Mouse (Mus musculus) hindbrain, embryonic 11.5 days (tissue): ENCODE data around the gene E2f8. TPM values are rescaled to one million over a fixed set of nuclear protein-coding genes. Genes with fewer than 3 reads are reported as not detected.

Experiments
- ATAC-seq: fragments of 200-750 bp; cut with Nextera tagmentation; 2 replicates; pipeline ENCODE4 v1.8.0; 2017; ENCODE audit warnings: mild to moderate bottlenecking, moderate TSS enrichment, moderate library complexity; ENCODE audit not compliant: low FRiP score
- DNase-seq: peaks from one replicate; pipeline ENCODE4 v3.0.0-alpha.2; 2015; ENCODE audit warnings: low spot score
- H3K27ac ChIP-seq: fragments of 300-500 bp; sonication (generic); 2 replicates; pipeline ENCODE4 v1.5.1; 2014; ENCODE audit warnings: mild to moderate bottlenecking, low read depth, low read length
- H3K27me3 ChIP-seq: fragments of 300-500 bp; sonication (generic); 2 replicates; pipeline ENCODE4 v1.6.1; 2014; ENCODE audit warnings: mild to moderate bottlenecking, low read length, moderate library complexity, mixed read lengths; ENCODE audit not compliant: control insufficient read depth, insufficient read depth
- H3K36me3 ChIP-seq: fragments of 300-500 bp; sonication (generic); 2 replicates; pipeline ENCODE4 v1.6.1; 2014; ENCODE audit warnings: mild to moderate bottlenecking, low read length, moderate library complexity, mixed read lengths; ENCODE audit not compliant: control insufficient read depth, insufficient read depth
- H3K4me1 ChIP-seq: fragments of 300-500 bp; sonication (generic); replicated peaks from 2 replicates; pipeline ENCODE4 v1.6.1; 2014; ENCODE audit warnings: low read length, mixed read lengths; ENCODE audit not compliant: control insufficient read depth, insufficient read depth
- H3K4me2 ChIP-seq: fragments of 300-500 bp; sonication (generic); replicated peaks from 2 replicates; pipeline ENCODE4 v1.6.1; 2014; ENCODE audit warnings: mild to moderate bottlenecking, low read depth, low read length
- H3K4me3 ChIP-seq: fragments of 300-500 bp; sonication (generic); 2 replicates; pipeline ENCODE4 v1.5.1; 2014; ENCODE audit warnings: low read depth, low read length
- H3K9ac ChIP-seq: fragments of 300-500 bp; sonication (generic); 2 replicates; pipeline ENCODE4 v1.6.1; 2014; ENCODE audit warnings: low read depth, low read length
- H3K9me3 ChIP-seq: fragments of 300-500 bp; sonication (generic); 2 replicates; pipeline ENCODE4 v1.6.1; 2016; ENCODE audit warnings: low read length; ENCODE audit not compliant: control insufficient read depth
- WGBS: fragments of 180-500 bp; shearing (Covaris S2); extraction: QIAGEN DNeasy Blood & Tissue Kit; methylation state at CpG from one replicate; pipeline ENCODE4 v1.1.7; 2014; 5-methylcytosine and 5-hydroxymethylcytosine counted together
- polyA plus RNA-seq: library from polyadenylated mRNA; unstranded; fragments of >200 nt; fragmentation: Nextera tagmentation; extraction: Ambion mirVana; gene quantifications from 2 replicates; pipeline ENCODE4 v1.2.1, GENCODE M21; 2014

The E2f8 gene
- polyA plus RNA-seq, 1 experiment from 2014 or later: 17.1 TPM

DNA sequence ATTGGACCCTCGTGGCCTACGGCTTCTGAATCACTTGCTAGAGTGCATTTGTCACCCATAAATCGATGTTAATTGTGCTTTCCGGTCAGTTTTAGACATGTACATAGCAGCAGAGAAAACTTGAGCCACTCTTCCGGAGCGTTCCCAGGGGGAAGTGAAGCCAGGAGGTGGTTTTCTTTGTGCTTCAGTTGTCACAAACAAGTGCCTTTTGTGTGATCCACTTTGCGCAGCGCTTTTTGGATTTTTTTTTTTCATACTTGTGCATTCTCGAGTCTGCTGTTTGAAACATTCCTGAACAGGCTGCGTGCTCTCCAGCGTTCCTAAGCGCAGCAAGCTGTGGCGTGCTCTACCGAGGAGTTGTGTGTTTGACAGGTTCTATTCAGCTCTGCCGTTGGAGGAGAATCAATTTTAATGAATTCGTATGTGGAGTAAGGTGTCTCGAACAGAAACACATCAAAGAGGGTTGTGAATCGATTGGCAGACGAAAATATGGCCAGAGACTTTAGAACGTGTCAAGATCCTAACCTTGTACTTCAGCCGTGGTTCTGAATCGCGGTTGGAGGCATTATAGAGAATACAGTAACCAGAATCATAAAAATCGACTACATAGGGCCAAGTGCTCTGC lies 16.3 kb upstream of the E2f8 start:
- Histone ChIP-seq H3K4me3 (no peak overlapping the region), H3K27ac (0 out of 2 replicates have a peak overlapping the region, but pooled peaks have one; percentile 47), H3K36me3 (no peaks in the 10 kb centered on the region), H3K9me3 (no peaks in the 10 kb centered on the region), H3K9ac (peak overlapping the region; percentile 20; the same call in 1 of the 2 replicates), H3K4me1 (peaks cover 12% of the 10 kb centered on the region), H3K4me2 (no peak overlapping the region; the same call in 1 of the 2 replicates), H3K27me3 (peaks cover 3% of the 10 kb centered on the region; the same call in 1 of the 2 replicates)
- no peak for ATAC-seq
- WGBS: 40% methylated on average over 24 of the region's 24 CpGs
- DNase-seq: peak; percentile 46

DNA sequence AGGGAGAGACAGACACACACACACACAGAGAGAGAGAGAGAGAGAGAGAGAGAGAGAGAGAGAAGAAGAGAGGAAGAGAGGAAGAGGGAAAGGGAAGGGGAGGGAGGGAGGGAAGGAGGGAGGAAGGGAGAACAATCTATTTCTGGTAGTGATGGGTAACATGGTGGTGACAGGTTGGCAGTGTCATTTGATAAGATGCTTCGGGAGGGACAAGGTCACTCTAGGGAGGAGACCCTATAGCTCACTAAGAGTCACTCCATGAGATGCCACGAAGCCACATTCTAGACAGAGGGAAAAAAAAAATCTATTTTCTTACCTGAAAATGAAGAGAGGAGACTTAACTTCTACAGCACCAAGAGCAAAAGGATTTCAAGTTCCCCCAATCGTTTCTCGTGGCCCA lies 14.7 kb upstream of the E2f8 start:
- Histone ChIP-seq H3K4me1 (peaks cover 16% of the 10 kb centered on the region), H3K36me3 (no peaks in the 10 kb centered on the region), H3K4me2 (no peak overlapping the region), H3K9ac (no peak overlapping the region), H3K27ac (no peak overlapping the region), H3K9me3 (no peaks in the 10 kb centered on the region), H3K4me3 (no peak overlapping the region), H3K27me3 (peaks cover 3% of the 10 kb centered on the region; the same call in 1 of the 2 replicates)
- 80% methylated on average over 4 of the region's 4 CpGs for WGBS
- DNase-seq: no peak
- ATAC-seq: no peak

DNA sequence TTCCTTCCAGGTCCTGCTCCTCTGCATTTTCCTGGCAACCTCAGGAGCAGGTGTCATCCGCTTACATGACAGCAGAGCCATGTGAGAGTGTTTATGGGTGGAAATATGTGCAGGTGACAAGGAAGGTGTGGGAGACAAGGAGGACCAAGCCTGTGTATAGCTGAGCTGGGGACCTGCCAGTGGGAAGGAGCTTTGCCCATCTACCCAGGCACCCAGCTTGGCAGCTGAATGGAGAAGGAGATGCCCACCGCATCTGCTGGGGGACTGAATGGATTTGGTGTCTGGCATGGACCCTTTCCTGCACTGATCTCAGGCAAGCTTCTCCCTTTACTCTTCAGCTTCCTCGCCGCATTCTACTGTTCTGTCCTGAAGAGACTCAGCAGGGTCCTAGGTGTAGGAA lies 14.1 kb upstream of the E2f8 start:
- Histone ChIP-seq H3K9me3 (no peaks in the 10 kb centered on the region), H3K9ac (no peak overlapping the region), H3K36me3 (no peaks in the 10 kb centered on the region), H3K4me3 (no peak overlapping the region), H3K27me3 (peaks cover 3% of the 10 kb centered on the region; the same call in 1 of the 2 replicates), H3K27ac (no peak overlapping the region), H3K4me1 (peaks cover 21% of the 10 kb centered on the region), H3K4me2 (no peak overlapping the region)
- no peak for ATAC-seq
- DNase-seq: no peak
- WGBS: 85% methylated on average over 4 of the region's 4 CpGs

DNA sequence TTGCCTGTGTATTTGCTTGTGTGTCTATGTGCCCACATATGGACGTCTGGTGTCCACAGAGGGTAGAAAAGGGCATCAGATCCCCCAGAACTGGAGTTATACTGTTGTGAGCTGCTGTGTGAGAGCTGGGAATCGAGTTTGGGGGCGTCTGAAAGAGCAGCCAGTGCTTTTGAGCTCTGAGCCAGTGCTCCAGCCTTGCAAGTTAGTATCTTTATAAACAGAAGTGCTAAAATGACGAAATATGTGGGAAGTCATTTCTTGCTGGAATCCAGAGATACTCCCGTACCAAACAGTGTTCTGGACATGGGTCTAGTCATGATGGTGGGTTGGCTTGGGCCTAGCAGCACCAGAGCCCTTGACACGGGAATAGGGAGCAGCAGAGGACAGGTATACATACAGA lies 13.4 kb upstream of the E2f8 start:
- Histone ChIP-seq H3K27ac (no peak overlapping the region), H3K36me3 (no peaks in the 10 kb centered on the region), H3K4me2 (no peak overlapping the region), H3K4me3 (no peak overlapping the region), H3K27me3 (peaks cover 3% of the 10 kb centered on the region; the same call in 1 of the 2 replicates), H3K9ac (no peak overlapping the region), H3K9me3 (no peaks in the 10 kb centered on the region), H3K4me1 (peaks cover 21% of the 10 kb centered on the region)
- no peak for ATAC-seq
- WGBS: 76% methylated on average over 6 of the region's 6 CpGs
- DNase-seq: no peak

DNA sequence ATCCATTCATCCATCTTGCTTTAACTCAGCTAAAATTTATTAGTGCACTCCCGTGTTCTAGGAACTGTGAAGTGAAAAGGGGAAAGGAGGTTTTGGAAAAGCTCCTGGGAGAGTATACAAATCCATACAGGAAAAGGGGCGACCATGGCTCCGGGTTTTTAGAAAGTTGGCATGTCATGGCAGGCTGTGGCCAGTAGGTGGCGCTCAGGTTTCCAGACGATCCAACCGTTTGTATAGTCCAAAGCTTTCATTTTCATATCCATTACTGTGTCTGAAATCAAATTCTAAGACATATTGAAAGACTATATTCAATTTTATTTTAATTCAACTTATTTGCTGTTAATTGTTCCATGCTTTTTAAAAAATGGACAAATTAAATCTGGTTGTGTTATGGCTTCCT lies 12.8 kb upstream of the E2f8 start:
- H3K4me2 ChIP-seq: no peak overlapping the region
- no peak overlapping the region for H3K9ac ChIP-seq
- no peaks in the 10 kb centered on the region for H3K9me3 ChIP-seq
- no peaks in the 10 kb centered on the region for H3K36me3 ChIP-seq
- H3K27me3 ChIP-seq: peaks cover 3% of the 10 kb centered on the region; the same call in 1 of the 2 replicates
- ATAC-seq (no peak), DNase-seq (peak; percentile 88)
- peaks cover 21% of the 10 kb centered on the region for H3K4me1 ChIP-seq
- H3K4me3 ChIP-seq: no peak overlapping the region
- H3K27ac ChIP-seq: no peak overlapping the region
- WGBS: 2% methylated on average over 6 of the region's 6 CpGs

DNA sequence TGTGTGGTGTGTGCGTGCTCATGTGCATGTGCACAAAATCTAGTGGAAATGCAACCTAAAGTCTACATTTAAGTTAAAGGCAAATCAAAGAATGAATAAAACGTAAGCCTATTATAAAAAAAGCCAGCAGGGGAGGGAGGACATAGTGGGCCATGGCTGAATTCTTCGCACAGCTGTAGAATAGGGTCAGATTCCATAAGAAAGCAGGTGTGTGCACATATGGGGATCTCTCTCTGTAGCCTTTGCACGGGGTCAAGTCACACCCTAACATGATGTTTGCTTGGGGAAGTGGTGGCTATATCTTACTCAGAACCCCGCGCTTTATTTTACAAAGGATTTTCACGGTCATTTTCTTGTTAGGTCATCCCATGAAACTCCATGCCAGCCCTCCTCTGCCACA lies 11.7 kb upstream of the E2f8 start:
- 79% methylated on average over 7 of the region's 7 CpGs for WGBS
- DNase-seq (no peak), ATAC-seq (no peak)
- H3K9me3 ChIP-seq: no peaks in the 10 kb centered on the region
- no peak overlapping the region for H3K4me2 ChIP-seq
- H3K36me3 ChIP-seq: no peaks in the 10 kb centered on the region
- H3K4me1 ChIP-seq: peaks cover 20% of the 10 kb centered on the region
- no peak overlapping the region for H3K9ac ChIP-seq
- no peak overlapping the region for H3K27ac ChIP-seq
- H3K27me3 ChIP-seq: peaks cover 3% of the 10 kb centered on the region; the same call in 1 of the 2 replicates
- no peak overlapping the region for H3K4me3 ChIP-seq

DNA sequence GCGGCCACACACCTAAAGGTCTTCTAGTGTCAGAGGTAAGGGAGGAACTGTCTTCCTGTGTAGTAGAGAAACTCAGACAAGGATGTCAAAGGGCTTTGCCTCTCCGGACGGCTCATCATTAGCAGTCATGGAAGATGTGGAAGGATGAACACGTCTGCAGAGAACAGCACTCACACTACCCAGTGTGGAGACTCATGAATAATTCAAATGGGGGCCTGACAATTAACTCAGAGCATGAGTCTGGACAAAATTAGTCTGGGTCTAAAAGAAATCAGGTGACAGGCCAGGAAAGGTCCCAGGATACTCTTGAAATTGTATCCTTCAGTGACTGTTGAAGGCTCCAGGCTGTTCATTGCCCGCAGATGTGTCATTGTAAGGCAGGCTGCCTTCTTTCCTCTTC lies 9.6 kb upstream of the E2f8 start:
- Histone ChIP-seq H3K36me3 (no peaks in the 10 kb centered on the region), H3K4me3 (no peak overlapping the region), H3K9me3 (no peaks in the 10 kb centered on the region), H3K4me1 (peaks cover 11% of the 10 kb centered on the region), H3K4me2 (no peak overlapping the region), H3K27ac (peak overlapping the region; percentile 7; the same call in 1 of the 2 replicates), H3K27me3 (peaks cover 3% of the 10 kb centered on the region), H3K9ac (no peak overlapping the region)
- DNase-seq: no peak
- WGBS: 35% methylated on average over 5 of the region's 5 CpGs
- peak; percentile 79 for ATAC-seq

DNA sequence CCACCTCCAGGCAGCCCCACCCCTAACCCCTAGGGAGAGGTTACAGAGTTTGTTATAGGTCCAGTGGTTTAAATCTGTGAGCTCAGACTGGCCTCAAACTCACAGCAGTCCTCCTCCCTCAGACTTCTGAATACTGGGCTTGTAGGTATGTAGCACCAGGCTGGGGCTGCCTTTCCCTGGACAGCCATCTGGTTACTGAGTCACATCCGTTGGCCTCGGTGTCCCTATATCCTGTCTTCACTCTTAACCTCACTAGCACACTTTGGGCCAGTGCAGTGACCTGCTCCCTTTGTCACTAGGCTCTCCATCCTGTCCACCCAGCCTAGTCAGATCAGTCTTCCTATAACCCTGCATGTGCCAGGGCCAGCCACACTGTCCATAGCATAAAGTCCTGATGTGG lies 7.4 kb upstream of the E2f8 start:
- ATAC-seq: no peak
- Histone ChIP-seq H3K4me1 (peaks cover 11% of the 10 kb centered on the region), H3K9me3 (no peaks in the 10 kb centered on the region), H3K27ac (no peak overlapping the region), H3K4me2 (no peak overlapping the region), H3K9ac (no peak overlapping the region), H3K27me3 (peaks cover 2% of the 10 kb centered on the region), H3K4me3 (no peak overlapping the region), H3K36me3 (no peaks in the 10 kb centered on the region)
- DNase-seq: no peak
- 66% methylated on average over 2 of the region's 2 CpGs for WGBS

DNA sequence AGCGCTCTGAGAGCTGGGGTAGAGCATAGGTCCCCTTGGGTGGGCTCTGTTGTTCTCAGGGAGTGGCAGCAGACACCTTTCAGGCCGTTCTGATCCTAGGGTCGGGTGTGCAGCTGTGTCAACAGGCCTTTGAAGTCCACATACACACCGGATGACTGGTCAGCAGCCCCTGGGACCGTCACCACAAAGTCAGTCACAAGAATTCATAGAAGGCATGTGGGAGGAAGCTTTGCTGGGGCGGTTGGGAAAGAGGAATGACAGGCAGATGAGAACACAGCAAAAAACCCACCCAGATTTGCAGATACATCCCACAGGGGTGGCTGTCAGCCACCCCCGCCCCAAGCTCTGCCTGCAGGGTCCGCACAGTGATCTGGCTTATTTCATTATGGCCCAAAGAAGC lies 6.6 kb upstream of the E2f8 start:
- Histone ChIP-seq H3K27me3 (peaks cover 4% of the 10 kb centered on the region), H3K9me3 (no peaks in the 10 kb centered on the region), H3K9ac (no peak overlapping the region), H3K36me3 (no peaks in the 10 kb centered on the region), H3K27ac (no peak overlapping the region), H3K4me1 (peaks cover 11% of the 10 kb centered on the region), H3K4me2 (no peak overlapping the region), H3K4me3 (no peak overlapping the region)
- no peak for DNase-seq
- ATAC-seq: no peak
- 46% methylated on average over 8 of the region's 8 CpGs for WGBS
